Mouse (Mus musculus) heart, embryonic 16.5 days (tissue): ENCODE measurements around the gene Cd28. TPM values are rescaled to one million over a fixed set of nuclear protein-coding genes. Genes with fewer than 3 reads are reported as not detected.
A peak's percentile ranks its signal among the peaks of the same experiment; 100 is the strongest.
"Not testable (repeated sequence)": the region's sequence is repeated elsewhere in the genome, so short reads cannot be mapped to it uniquely, and the experiment has no call there.

ENCODE experiments used
- ATAC-seq: fragments of 200-750 bp; cut with Nextera tagmentation; replicated peaks from 2 replicates; pipeline ENCODE4 v1.8.0; 2017; ENCODE audit warnings: moderate number of reproducible peaks; ENCODE audit not compliant: insufficient read depth, low FRiP score; ENCODE audit errors: extremely low read depth
- H3K27ac ChIP-seq: fragments of 300-500 bp; sonication (generic); 2 replicates; pipeline ENCODE4 v1.5.1; 2014; ENCODE audit warnings: mild to moderate bottlenecking, low read length, control low read depth, moderate library complexity
- H3K27me3 ChIP-seq: fragments of 300-500 bp; sonication (generic); 2 replicates; pipeline ENCODE4 v1.6.1; 2014; ENCODE audit warnings: low read length, mixed read lengths; ENCODE audit not compliant: control insufficient read depth, insufficient read depth
- H3K36me3 ChIP-seq: fragments of 300-500 bp; sonication (generic); 2 replicates; pipeline ENCODE4 v1.6.1; 2014; ENCODE audit not compliant: control insufficient read depth, insufficient read depth
- H3K4me1 ChIP-seq: fragments of 300-500 bp; sonication (generic); 2 replicates; pipeline ENCODE4 v1.6.1; 2014; ENCODE audit warnings: low read length, mixed read lengths; ENCODE audit not compliant: control insufficient read depth, insufficient read depth
- H3K4me2 ChIP-seq: fragments of 300-500 bp; sonication (generic); 2 replicates; pipeline ENCODE4 v1.6.1; 2014; ENCODE audit warnings: low read depth, mild to moderate bottlenecking, control low read depth, low read length
- H3K4me3 ChIP-seq: fragments of 300-500 bp; sonication (generic); 2 replicates; pipeline ENCODE4 v1.5.1; 2014; ENCODE audit warnings: mild to moderate bottlenecking, control low read depth, low read length
- H3K9ac ChIP-seq: fragments of 300-500 bp; sonication (generic); 2 replicates; pipeline ENCODE4 v1.6.1; 2014; ENCODE audit warnings: low read length, control low read depth
- H3K9me3 ChIP-seq: fragments of 300-500 bp; sonication (generic); replicated peaks from 2 replicates; pipeline ENCODE4 v1.6.1; 2016; ENCODE audit warnings: low read length; ENCODE audit not compliant: control insufficient read depth
- WGBS: fragments of 180-500 bp; shearing (Covaris S2); extraction: QIAGEN DNeasy Blood & Tissue Kit; methylation state at CpG from one replicate; pipeline ENCODE4 v1.1.7; 2014; 5-methylcytosine and 5-hydroxymethylcytosine counted together
- polyA plus RNA-seq: library from polyadenylated mRNA; unstranded; fragments of >200 nt; fragmentation: Nextera tagmentation; extraction: Ambion mirVana; gene quantifications from 2 replicates; pipeline ENCODE4 v1.2.1, GENCODE M21; 2015

Gene Cd28
- polyA plus RNA-seq, 1 experiment from 2014 or later, result 3.7 TPM

GRCm38 (mm10) chr1:60815912-60816311 lies 99.3 kb downstream of the Cd28 start:
- Histone ChIP-seq H3K36me3 (no peaks in the 10 kb centered on the region), H3K9me3 (no peaks in the 10 kb centered on the region), H3K9ac (no peak overlapping the region), H3K27me3 (no peaks in the 10 kb centered on the region), H3K4me2 (0 out of 2 replicates have a peak overlapping the region, but pooled peaks have one; percentile 7), H3K27ac (peak overlapping the region; percentile 62), H3K4me1 (peaks cover 6% of the 10 kb centered on the region; the same call in 1 of the 2 replicates), H3K4me3 (no peak overlapping the region)
- peak; percentile 96 for ATAC-seq
- WGBS, result 41% methylated on average over 6 of the region's 6 CpGs

- peaks cover 11% of the 10 kb centered on the region; the same call in 1 of the 2 replicates for H3K4me1 ChIP-seq
- not testable (repeated sequence) for ATAC-seq, H3K9me3 ChIP-seq, H3K36me3 ChIP-seq, H3K4me2 ChIP-seq, H3K9ac ChIP-seq, H3K27ac ChIP-seq, H3K4me3 ChIP-seq, H3K27me3 ChIP-seq
- 88% methylated on average over 4 of the region's 4 CpGs for WGBS
These were observed 101.9 kb downstream of the Cd28 start for GRCm38 (mm10) chr1:60818491-60818890.

GRCm38 (mm10) chr1:60819993-60820392 lies 103.4 kb downstream of the Cd28 start:
- no peak for ATAC-seq
- Histone ChIP-seq H3K27ac (no peak overlapping the region), H3K4me2 (no peak overlapping the region), H3K9me3 (no peaks in the 10 kb centered on the region), H3K9ac (no peak overlapping the region), H3K27me3 (no peaks in the 10 kb centered on the region), H3K36me3 (no peaks in the 10 kb centered on the region), H3K4me3 (no peak overlapping the region), H3K4me1 (peaks cover 18% of the 10 kb centered on the region; the same call in 1 of the 2 replicates)
- WGBS, result 82% methylated on average over 2 of the region's 2 CpGs

- no peak overlapping the region for H3K4me2 ChIP-seq
- no peaks in the 10 kb centered on the region for H3K9me3 ChIP-seq
- no peak for ATAC-seq
- no peak overlapping the region for H3K4me3 ChIP-seq
- 77% methylated on average over 2 of the region's 2 CpGs for WGBS
- peaks cover 17% of the 10 kb centered on the region; the same call in 1 of the 2 replicates for H3K4me1 ChIP-seq
- no peak overlapping the region for H3K9ac ChIP-seq
- no peaks in the 10 kb centered on the region for H3K27me3 ChIP-seq
- H3K36me3 ChIP-seq, result no peaks in the 10 kb centered on the region
- no peak overlapping the region for H3K27ac ChIP-seq
These were observed 104.4 kb downstream of the Cd28 start for GRCm38 (mm10) chr1:60820981-60821380.

GRCm38 (mm10) chr1:60821590-60821989 lies 105.0 kb downstream of the Cd28 start:
- H3K4me3 ChIP-seq, result no peak overlapping the region
- WGBS, result 24% methylated on average over 3 of the region's 3 CpGs
- H3K27me3 ChIP-seq, result no peaks in the 10 kb centered on the region

More at GRCm38 (mm10) chr1:60821590-60821989, 105.0 kb downstream of the Cd28 start:
- H3K9ac ChIP-seq, result no peak overlapping the region
- no peak for ATAC-seq
- H3K36me3 ChIP-seq, result no peaks in the 10 kb centered on the region
- no peaks in the 10 kb centered on the region for H3K9me3 ChIP-seq
- H3K4me1 ChIP-seq, result peaks cover 15% of the 10 kb centered on the region; the same call in 1 of the 2 replicates
- no peak overlapping the region for H3K4me2 ChIP-seq
- H3K27ac ChIP-seq, result no peak overlapping the region

Other genes with a start within 250 kb of the Cd28 start
- gene Raph1, start 149.7 kb upstream of the Cd28 start, polyA plus RNA-seq, result 51.4 and 54.2 TPM in 2 replicates
- 1.6 and 3.5 TPM in 2 replicates for gene Ctla4, start 170.2 kb downstream of the Cd28 start, polyA plus RNA-seq